Mouse (Mus musculus) stomach, postnatal 0 days (tissue): ENCODE results near the gene Gls2.

Source experiments
- CTCF ChIP-seq: IDR thresholded peaks from 2 replicates; pipeline ENCODE4 v1.5.1; 2016; ENCODE audit warnings: antibody characterized with exemption, low read depth, mild to moderate bottlenecking, moderate library complexity
- EP300 ChIP-seq: optimal IDR thresholded peaks from 2 replicates; pipeline ENCODE3; 2016; ENCODE audit warnings: antibody characterized with exemption

- TF ChIP-seq CTCF (no peak), EP300 (no peak)
Observed at GRCm38 (mm10) chr10:128167091-128167490, 27.2 kb upstream of the Gls2 start.
